Mouse (Mus musculus) fibroblast of lung, adult 2 months (primary cell): Measurements from ENCODE around the gene Sec23b.
"Not testable (repeated sequence)": the region's sequence is repeated elsewhere in the genome, so short reads cannot be mapped to it uniquely, and the experiment has no call there.

Source experiments
- DNase-seq: peaks from one replicate; pipeline ENCODE4 v3.0.0-alpha.2; 2011; ENCODE audit warnings: low read depth

The Sec23b gene

GRCm38 (mm10) chr2:144555820-144556552 is at the start of gene Sec23b:
Gene Sec23b (plus strand): TSS chr2:144556229.
- peak; percentile 95 for DNase-seq

- no peak for DNase-seq
These were observed 41.4 kb upstream of the Sec23b start for GRCm38 (mm10) chr2:144514619-144515018.

GRCm38 (mm10) chr2:144519772-144520171 is 36.3 kb upstream of the Sec23b start:
- no peak for DNase-seq

GRCm38 (mm10) chr2:144525856-144526255 is 30.2 kb upstream of the Sec23b start:
- no peak for DNase-seq

- peak; percentile 95 for DNase-seq
These were observed 28.8 kb upstream of the Sec23b start, which contains the start of the genes Dzank1 and Polr3f for GRCm38 (mm10) chr2:144526981-144527820. Gene Dzank1 (minus strand): TSS chr2:144527414. Gene Polr3f (plus strand): TSS chr2:144527718.

GRCm38 (mm10) chr2:144527821-144528174 is 28.2 kb upstream of the Sec23b start:
- DNase-seq: no peak

- DNase-seq: no peak
These were observed 18.9 kb upstream of the Sec23b start for GRCm38 (mm10) chr2:144537123-144537522.

GRCm38 (mm10) chr2:144541246-144541645 is 14.8 kb upstream of the Sec23b start:
- DNase-seq: no peak

GRCm38 (mm10) chr2:144543670-144544069 is 12.4 kb upstream of the Sec23b start:
- no peak for DNase-seq

- DNase-seq: no peak
These were observed 11.4 kb upstream of the Sec23b start for GRCm38 (mm10) chr2:144544630-144545029.

GRCm38 (mm10) chr2:144545061-144545460 is 11.0 kb upstream of the Sec23b start:
- DNase-seq: no peak

GRCm38 (mm10) chr2:144545481-144545880 is 10.5 kb upstream of the Sec23b start:
- DNase-seq: no peak

- no peak for DNase-seq
These were observed 8.5 kb upstream of the Sec23b start for GRCm38 (mm10) chr2:144547559-144547958.

GRCm38 (mm10) chr2:144550529-144550928 is 5.5 kb upstream of the Sec23b start, which contains the start of gene Rbbp9:
Gene Rbbp9 (minus strand): TSS chr2:144550869.
- no peak for DNase-seq

- no peak for DNase-seq
These were observed 2.1 kb upstream of the Sec23b start for GRCm38 (mm10) chr2:144553905-144554304.

- DNase-seq: peak; percentile 6
These were observed 676 bp upstream of the Sec23b start for GRCm38 (mm10) chr2:144555286-144555819.

GRCm38 (mm10) chr2:144588723-144589122 is 32.7 kb downstream of the Sec23b start:
- no peak for DNase-seq

GRCm38 (mm10) chr2:144593036-144593435 is 37.0 kb downstream of the Sec23b start:
- DNase-seq: not testable (repeated sequence)

GRCm38 (mm10) chr2:144593951-144594651 is 38.1 kb downstream of the Sec23b start, which contains the start of gene Smim26:
Gene Smim26 (plus strand): TSS chr2:144594054.
- DNase-seq: peak; percentile 38

- no peak for DNase-seq
These were observed 42.0 kb downstream of the Sec23b start for GRCm38 (mm10) chr2:144598006-144598405.

- DNase-seq: peak; percentile 46
These were observed 44.0 kb downstream of the Sec23b start, which contains the start of gene Dtd1 for GRCm38 (mm10) chr2:144599831-144600687. Gene Dtd1 (plus strand): TSS chr2:144599897.
